Mouse (Mus musculus): ENCODE data around the gene Kcnj10. TPM values are rescaled to one million over a fixed set of nuclear protein-coding genes. Genes with fewer than 3 reads are reported as not detected.

Gene Kcnj10
- polyA plus RNA-seq, 1 experiment = 2.3 TPM

DNA sequence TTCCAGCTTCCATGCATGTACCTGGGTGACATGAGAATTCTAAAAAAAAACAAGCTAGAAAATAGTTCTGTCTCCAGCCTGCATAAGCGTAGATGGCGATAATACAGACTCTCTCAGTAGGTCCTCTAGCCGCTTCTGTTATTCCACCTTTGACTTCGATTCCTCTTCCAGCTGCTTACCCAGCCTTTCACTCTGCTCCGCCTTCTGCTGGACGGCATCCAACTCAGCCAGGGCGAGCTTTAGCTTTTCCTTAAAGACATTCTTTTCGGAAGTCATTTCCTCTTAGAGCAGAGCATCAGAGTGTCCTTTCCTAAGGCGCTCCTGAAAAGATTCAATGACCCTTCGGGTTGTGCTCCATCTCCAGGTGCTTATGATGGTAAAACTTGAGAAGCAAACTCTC is 39.1 kb downstream of the Kcnj10 start:
- Histone ChIP-seq H3K27ac (ENCODE audit: control insufficient read depth, insufficient read depth, low read depth, low read length, poor library complexity) (no peak overlapping the region), H3K4me1 (ENCODE audit: control insufficient read depth, insufficient read depth, low read length) (peaks cover 2% of the 10 kb centered on the region), H3K4me3 (replicated peaks; ENCODE audit: control insufficient read depth, low read depth, low read length) (no peak overlapping the region)
- TF ChIP-seq CTCF (IDR thresholded peaks at IDR 0.05; ENCODE audit: control insufficient read depth, insufficient read depth, low read length) = no peak
- TF ChIP-seq POLR2A (IDR thresholded peaks at IDR 0.05; ENCODE audit: borderline replicate concordance, control insufficient read depth, low read depth, low read length) = no peak
- 84% methylated on average over 10 of the region's 10 CpGs for WGBS

DNA sequence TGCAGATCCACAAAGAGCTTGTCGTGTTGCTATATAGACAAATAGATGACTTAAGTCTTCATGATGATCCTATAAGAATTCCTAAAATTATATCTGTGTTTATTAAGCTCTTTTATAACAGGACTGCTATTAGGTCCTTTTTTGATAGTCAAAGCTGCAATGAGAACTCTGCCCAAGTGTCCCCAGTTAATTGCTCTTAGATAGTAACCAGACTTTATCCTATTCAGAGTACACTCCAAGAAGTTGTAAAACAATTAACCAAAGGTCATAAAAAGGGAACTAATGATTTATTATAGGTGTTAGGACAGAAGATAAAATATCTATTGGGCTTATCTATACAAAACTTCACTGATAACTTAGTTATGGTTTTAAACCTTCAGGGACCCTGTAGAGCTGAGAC is 41.1 kb downstream of the Kcnj10 start:
- no peak overlapping the region for H3K27ac ChIP-seq (ENCODE audit: control insufficient read depth, insufficient read depth, low read depth, low read length, poor library complexity)
- TF ChIP-seq POLR2A (IDR thresholded peaks at IDR 0.05; ENCODE audit: borderline replicate concordance, control insufficient read depth, low read depth, low read length) (no peak), CTCF (IDR thresholded peaks at IDR 0.05; ENCODE audit: control insufficient read depth, insufficient read depth, low read length) (no peak)
- 95% methylated on average over 1 of the region's 1 CpGs for WGBS

DNA sequence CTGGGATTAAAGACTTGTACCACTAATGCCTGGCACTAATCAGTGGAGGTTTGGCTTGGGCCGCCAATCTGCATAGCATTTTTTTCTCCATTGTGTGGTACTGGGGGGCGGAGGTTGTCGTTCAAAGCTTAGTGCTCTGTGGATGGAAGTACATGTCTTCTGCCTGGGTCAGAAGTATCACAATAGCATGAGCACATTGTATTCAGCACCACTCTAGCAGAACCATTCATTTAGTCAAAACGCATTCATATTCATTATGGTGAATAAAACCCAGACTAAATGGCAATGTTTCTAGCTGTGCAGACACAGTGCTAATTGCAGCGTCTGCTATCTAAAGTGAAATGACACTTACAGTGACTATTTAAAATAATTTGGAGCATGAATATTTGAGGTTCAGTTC is 46.2 kb downstream of the Kcnj10 start:
- TF ChIP-seq POLR2A (IDR thresholded peaks at IDR 0.05; ENCODE audit: borderline replicate concordance, control insufficient read depth, low read depth, low read length) (no peak), CTCF (IDR thresholded peaks at IDR 0.05; ENCODE audit: control insufficient read depth, insufficient read depth, low read length) (no peak)
- 84% methylated on average over 5 of the region's 5 CpGs for WGBS
- H3K4me1 ChIP-seq (ENCODE audit: control insufficient read depth, insufficient read depth, low read length) = no peaks in the 10 kb centered on the region; the same call in 1 of the 2 replicates
- H3K4me3 ChIP-seq (replicated peaks; ENCODE audit: control insufficient read depth, low read depth, low read length) = no peak overlapping the region
- no peak overlapping the region for H3K27ac ChIP-seq (ENCODE audit: control insufficient read depth, insufficient read depth, low read depth, low read length, poor library complexity)

More for the DNA sequence above, 41.1 kb downstream of the Kcnj10 start:
- Histone ChIP-seq H3K4me1 (ENCODE audit: control insufficient read depth, insufficient read depth, low read length) (peaks cover 2% of the 10 kb centered on the region), H3K4me3 (replicated peaks; ENCODE audit: control insufficient read depth, low read depth, low read length) (no peak overlapping the region)

DNA sequence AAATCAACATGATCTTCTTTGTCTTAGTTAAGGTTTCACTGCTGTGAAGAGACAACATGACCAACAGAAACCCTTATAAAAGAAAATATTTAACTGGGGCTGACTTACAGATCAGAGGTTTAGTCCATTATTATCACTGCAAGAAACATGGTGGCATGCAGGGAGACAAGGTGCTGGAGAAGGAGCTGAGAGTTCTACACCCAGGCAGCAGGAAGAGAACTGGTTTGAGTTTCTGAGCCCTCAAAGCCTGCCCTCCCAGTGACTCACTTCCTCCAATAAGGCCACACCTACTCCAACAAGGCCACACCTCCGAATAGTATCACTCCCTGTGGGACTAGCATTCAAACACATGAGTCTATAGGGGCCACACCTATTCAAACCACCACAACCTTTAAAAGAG is 49.8 kb downstream of the Kcnj10 start:
- TF ChIP-seq CTCF (IDR thresholded peaks at IDR 0.05; ENCODE audit: control insufficient read depth, insufficient read depth, low read length) (no peak), POLR2A (IDR thresholded peaks at IDR 0.05; ENCODE audit: borderline replicate concordance, control insufficient read depth, low read depth, low read length) (no peak)
- H3K27ac ChIP-seq (ENCODE audit: control insufficient read depth, insufficient read depth, low read depth, low read length, poor library complexity) = no peak overlapping the region
- no peak overlapping the region for H3K4me3 ChIP-seq (replicated peaks; ENCODE audit: control insufficient read depth, low read depth, low read length)
- 27% methylated on average over 1 of the region's 1 CpGs for WGBS
- no peaks in the 10 kb centered on the region; the same call in 1 of the 2 replicates for H3K4me1 ChIP-seq (ENCODE audit: control insufficient read depth, insufficient read depth, low read length)

DNA sequence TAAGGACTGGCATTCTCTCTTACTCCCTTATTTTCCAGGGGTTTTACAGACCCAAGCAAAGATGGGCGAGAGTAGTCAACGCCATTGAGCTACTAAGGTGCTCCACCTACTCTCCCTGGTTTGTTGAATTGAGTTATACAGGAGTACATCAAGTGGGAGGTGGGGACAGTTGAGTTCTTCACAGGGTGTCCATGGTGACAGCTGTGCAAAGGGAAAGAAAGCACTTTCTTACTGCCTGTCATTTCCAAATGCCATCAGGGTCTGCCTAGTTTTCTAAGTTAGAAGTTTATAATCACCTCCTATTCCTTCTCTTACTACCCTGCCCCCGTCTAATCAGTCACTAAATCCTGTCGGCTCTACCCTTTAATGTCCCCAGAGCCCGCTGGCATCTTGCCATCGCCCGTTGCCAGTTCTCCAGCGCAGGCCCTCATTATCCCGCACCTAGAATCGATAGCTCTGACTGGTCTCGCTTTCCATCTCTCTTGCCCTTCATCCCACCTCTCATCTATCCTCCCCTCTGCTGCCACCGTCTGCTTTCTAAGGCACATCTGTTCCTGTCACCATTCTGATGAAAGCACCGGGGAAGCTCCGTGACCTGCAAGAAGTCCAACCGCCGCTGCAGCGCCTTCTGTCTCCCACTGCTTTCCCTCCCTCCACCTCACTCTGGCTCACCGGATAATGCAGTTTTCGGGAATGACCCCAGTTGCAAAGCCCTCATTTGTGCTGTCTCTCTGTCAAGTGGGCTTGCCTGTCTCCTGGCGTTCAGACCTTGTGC is 51.0 kb downstream of the Kcnj10 start:
- Histone ChIP-seq H3K4me1 (ENCODE audit: control insufficient read depth, insufficient read depth, low read length) (no peaks in the 10 kb centered on the region; the same call in 1 of the 2 replicates), H3K27ac (ENCODE audit: control insufficient read depth, insufficient read depth, low read depth, low read length, poor library complexity) (no peak overlapping the region), H3K4me3 (replicated peaks; ENCODE audit: control insufficient read depth, low read depth, low read length) (no peak overlapping the region)
- 64% methylated on average over 20 of the region's 20 CpGs for WGBS
- TF ChIP-seq POLR2A (IDR thresholded peaks at IDR 0.05; ENCODE audit: borderline replicate concordance, control insufficient read depth, low read depth, low read length) (no peak), CTCF (IDR thresholded peaks at IDR 0.05; ENCODE audit: control insufficient read depth, insufficient read depth, low read length) (no peak)

DNA sequence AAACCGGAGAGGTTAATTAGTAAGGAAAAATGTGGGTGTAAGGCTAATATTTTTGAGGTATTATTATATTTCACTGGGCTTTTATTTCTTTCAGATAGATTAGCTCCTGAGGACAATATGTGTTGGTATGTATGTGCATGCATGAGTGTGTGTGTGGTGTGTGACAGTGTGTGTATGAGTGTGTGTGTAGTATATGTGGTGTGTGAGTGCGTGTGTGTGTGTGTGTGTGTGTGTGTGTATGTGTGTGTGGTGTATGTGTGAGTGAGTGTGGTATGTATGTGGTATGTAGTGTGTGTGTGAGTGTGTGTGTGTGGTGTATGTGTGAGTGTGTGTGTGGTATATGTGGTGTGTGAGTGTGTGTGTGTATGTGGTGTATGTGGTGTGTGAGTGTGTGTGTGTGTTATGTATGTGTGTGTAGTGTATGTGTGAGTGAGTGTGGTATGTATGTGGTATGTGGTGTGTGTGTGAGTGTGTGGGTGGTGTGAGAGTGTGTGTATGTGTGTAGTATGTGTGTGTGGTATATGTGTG is 51.7 kb downstream of the Kcnj10 start:
- 79% methylated on average over 2 of the region's 2 CpGs for WGBS
- TF ChIP-seq POLR2A (IDR thresholded peaks at IDR 0.05; ENCODE audit: borderline replicate concordance, control insufficient read depth, low read depth, low read length) (no peak), CTCF (IDR thresholded peaks at IDR 0.05; ENCODE audit: control insufficient read depth, insufficient read depth, low read length) (no peak)
- Histone ChIP-seq H3K4me3 (replicated peaks; ENCODE audit: control insufficient read depth, low read depth, low read length) (no peak overlapping the region), H3K4me1 (ENCODE audit: control insufficient read depth, insufficient read depth, low read length) (no peaks in the 10 kb centered on the region; the same call in 1 of the 2 replicates), H3K27ac (ENCODE audit: control insufficient read depth, insufficient read depth, low read depth, low read length, poor library complexity) (no peak overlapping the region)

DNA sequence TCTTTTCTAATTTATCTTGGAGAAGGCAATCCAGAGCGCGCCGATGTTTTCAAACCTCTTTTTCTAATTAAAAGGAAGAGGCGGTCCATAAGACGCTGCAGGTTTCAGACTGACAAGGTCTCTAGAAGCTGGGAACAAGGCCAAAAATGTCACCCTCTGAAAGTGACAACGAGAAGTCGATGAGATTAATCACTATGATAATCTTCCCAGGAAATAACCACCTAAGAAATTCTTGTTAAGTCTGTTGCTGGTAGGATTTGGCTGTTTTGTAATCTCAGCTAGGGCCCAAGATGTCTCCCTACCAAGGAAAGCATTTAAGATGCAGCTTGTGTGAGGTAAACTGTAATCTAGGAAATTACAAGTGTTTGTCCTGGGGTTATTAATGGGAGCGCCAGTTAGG is 52.7 kb downstream of the Kcnj10 start:
- Histone ChIP-seq H3K4me3 (replicated peaks; ENCODE audit: control insufficient read depth, low read depth, low read length) (no peak overlapping the region), H3K27ac (ENCODE audit: control insufficient read depth, insufficient read depth, low read depth, low read length, poor library complexity) (no peak overlapping the region), H3K4me1 (ENCODE audit: control insufficient read depth, insufficient read depth, low read length) (no peaks in the 10 kb centered on the region; the same call in 1 of the 2 replicates)
- TF ChIP-seq CTCF (IDR thresholded peaks at IDR 0.05; ENCODE audit: control insufficient read depth, insufficient read depth, low read length) = no peak
- WGBS = 34% methylated on average over 8 of the region's 8 CpGs

DNA sequence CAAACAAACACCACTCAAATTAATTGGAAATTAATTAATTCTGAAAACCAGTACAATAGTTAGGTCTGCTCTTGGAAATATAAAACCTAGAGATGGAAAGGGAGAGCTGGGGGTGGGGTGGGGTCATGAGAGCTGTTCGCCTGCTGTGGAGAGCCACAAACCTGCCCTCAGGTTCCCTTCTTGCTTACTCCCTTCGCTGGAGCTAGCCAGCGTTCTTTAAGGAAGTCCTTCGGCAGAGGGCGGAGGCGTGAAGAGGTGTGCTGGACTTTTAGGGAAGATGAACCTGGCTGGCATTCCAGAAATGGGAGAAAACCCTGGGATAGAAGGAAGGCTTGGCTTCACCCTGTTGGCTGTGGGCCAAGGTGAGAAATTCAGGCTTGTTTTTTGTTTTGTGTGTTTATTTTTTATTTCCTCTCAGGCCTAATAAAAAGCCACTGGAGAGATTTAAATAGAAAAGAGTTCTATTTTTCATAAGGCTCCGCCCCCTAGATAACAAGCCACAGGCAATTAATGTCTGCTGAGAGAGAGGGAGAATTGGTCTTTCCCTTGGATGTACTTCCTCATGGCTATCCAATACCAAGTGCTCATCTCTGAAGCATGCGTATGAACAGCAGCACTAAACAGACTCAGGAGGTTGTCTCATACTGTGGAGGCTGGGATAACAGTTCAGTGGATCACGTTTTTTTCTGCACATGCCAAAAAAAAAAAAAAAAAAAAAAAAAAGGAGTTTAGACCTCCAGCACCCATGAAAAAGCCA is 56.2 kb downstream of the Kcnj10 start:
- 57% methylated on average over 9 of the region's 9 CpGs for WGBS
- no peak overlapping the region for H3K4me3 ChIP-seq (replicated peaks; ENCODE audit: control insufficient read depth, low read depth, low read length)
- H3K4me1 ChIP-seq (ENCODE audit: control insufficient read depth, insufficient read depth, low read length) = no peaks in the 10 kb centered on the region
- TF ChIP-seq CTCF (IDR thresholded peaks at IDR 0.05; ENCODE audit: control insufficient read depth, insufficient read depth, low read length) = no peak
- no peak for TF ChIP-seq POLR2A (IDR thresholded peaks at IDR 0.05; ENCODE audit: borderline replicate concordance, control insufficient read depth, low read depth, low read length)
- no peak overlapping the region for H3K27ac ChIP-seq (ENCODE audit: control insufficient read depth, insufficient read depth, low read depth, low read length, poor library complexity)

All from bone marrow, adult 2 months (tissue).